Mouse (Mus musculus): ENCODE results near the gene Gm37419.

DNA sequence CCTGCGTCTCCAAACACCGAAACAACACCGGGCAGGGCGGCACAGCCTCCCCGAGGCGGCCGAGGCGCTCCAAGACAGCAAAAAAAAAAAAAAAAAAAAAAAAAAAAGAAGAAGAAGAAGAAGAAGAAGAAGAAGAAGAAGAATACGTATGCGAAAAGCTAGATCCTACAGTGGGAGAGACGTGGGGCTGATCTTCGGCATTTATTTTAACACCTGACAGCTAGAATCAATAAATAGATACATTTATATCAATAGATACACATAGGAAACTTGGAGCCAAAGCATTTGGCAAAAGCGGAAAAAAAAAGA, 171 bp upstream of the Gm37419 start:
- TF ChIP-seq CTCF (IDR thresholded peaks at IDR 0.05; ENCODE audit: borderline replicate concordance, extremely low read depth, insufficient read depth, insufficient read length) (no peak), POLR2A (IDR thresholded peaks at IDR 0.05; ENCODE audit: borderline replicate concordance, extremely low read depth, insufficient read depth, insufficient read length, poor library complexity, severe bottlenecking) (no peak)

All from brain, embryonic 14.5 days (tissue).